Mouse (Mus musculus) left cerebral cortex, adult 18-20 months (tissue): ENCODE data around the gene Stat3. TPM values are rescaled to one million over a fixed set of nuclear protein-coding genes. Genes with fewer than 3 reads are reported as not detected.
A peak's percentile ranks its signal among the peaks of the same experiment; 100 is the strongest.

Experiments used
- DNase-seq, 2 experiments: peaks; one replicate each; pipeline ENCODE4 v3.0.0; 2021 to 2022; ENCODE audit warnings: low spot score in 2 of 2, mixed read lengths in 1 of 2
- total RNA-seq, 2 experiments: library from RNA; stranded (reverse); gene quantifications; 2 replicates each; pipeline ENCODE4 v1.2.3; 2021

The Stat3 gene
- total RNA-seq, 2 experiments from 2014 or later = 38.8 to 46.7 TPM

- no peak for DNase-seq
These were observed 8.7 kb downstream of the Stat3 start for GRCm38 (mm10) chr11:100930611-100931010.

DNA sequence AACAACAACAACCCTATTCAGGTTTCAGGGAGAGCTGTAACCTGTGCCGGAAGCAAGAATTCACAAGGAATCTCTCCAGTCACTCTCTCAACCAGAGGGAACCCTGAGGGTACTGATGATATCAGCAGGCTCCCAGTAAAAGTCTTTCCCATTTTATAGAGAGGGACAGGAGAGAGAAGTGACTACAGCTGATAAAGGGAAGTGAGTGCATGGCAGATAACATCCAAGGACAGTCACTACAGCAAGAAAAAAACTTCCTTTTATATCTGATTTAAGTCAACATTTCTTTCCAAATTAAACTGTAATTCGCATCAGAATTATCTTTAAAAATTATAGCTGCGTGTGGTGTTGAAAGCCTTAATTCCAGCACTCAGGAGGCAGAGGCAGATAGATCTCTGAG lies 12.0 kb downstream of the Stat3 start:
- DNase-seq = no peak

DNA sequence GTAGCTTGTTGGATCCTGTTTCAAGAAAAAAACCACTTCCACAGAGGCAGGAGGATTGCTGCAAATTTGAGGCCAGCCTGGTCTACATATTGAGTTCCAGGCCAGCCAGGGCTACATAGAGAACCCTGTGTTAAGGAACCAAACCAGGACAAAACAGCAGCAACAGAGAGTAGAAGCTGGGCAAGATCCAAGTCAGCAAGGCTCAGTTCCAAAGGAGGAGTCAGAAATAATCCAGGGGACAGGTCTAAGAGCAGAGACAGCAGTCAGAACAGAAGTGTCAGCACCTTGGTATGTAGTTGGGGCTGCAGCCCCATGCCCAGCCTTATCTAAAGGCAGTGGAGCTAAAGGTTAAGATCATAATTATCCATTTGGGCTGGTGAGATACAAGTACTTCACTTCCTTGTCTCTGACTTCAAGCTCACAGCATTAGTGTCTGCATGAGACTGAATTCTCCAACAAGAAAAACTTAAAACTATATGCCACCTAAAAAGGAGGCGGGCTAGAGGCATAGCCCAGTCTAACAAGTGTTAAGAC lies 14.9 kb downstream of the Stat3 start:
- DNase-seq = no peak

DNA sequence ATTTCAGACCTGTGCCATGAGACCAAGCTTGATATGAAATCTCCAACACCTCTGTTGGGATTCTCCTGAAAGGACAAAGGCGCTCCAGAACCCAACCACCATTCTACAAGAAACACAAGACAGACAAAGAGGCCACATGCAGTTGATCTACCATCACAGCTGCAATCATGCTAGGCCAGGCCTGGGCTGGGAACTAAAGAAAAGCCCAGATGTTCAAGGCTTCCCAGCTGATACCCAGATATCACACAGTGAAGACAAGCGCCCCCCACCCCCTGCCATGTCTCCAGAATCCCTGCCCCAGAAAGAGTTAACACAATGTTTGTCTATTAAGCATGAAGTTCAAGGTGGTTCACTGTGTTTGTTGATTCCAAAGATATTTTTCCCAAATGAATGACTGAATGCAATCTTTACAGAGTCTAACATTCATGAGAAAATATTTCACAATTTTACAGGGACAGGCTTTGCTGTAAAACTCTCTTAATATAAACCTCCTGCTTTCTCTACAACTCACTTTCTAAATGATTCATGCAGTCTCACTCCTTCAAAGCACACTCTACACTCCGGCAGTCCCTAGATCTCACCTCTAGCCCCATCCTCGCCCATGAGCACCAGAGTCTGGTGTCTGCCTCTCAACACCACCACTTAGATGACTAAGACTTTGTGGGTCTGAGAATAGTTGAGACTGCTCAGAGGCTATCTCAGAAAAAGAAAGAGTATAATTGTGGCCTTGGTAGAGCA lies 18.3 kb downstream of the Stat3 start:
- DNase-seq = no peak

DNA sequence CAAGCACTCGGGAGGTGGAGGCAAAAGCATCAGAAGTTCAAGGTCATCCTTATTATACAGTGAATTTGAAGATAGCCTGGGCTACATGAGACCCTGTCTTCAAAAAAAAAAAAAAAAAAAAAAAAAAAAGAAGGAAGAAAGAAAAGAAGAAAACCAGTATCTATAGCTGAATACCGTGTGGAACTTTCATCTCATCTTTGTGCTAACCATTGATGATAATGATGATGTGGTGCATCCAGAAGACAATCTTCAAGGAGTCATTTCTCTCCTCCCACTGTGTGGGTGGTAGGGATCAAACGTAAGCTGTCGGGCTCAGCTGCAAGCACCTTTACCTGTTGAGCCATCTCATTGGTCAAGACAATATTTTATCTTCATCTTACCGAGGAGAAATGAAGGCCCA lies 21.3 kb downstream of the Stat3 start:
- DNase-seq = no peak

DNA sequence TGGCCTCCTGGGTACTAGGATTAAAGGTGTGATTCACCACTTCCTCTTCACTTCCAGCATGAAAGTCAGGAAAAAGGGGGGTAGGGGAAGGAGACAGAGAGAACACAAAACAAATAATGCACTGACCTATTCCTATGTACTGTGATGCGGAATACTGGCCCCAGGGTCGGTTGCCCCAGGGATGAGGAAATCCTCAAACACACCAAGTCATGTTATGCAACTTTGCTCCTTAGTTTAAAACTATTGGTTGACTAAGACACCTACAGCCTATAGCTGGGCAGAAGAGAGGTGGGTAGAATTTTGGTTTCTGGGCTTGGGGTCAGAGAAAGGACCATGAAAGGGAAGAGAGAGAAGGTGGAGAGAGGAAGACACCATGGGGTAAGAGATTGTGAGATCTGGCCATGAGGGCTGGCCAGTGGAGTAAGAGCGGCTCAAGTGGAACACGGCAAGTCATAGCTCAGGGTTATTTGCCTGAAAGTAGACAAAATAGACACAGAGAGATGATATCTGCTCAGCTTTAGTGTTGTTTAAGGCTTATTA lies 22.8 kb downstream of the Stat3 start:
- DNase-seq = no peak

- no peak for DNase-seq
These were observed 24.3 kb downstream of the Stat3 start for GRCm38 (mm10) chr11:100915063-100915462.

GRCm38 (mm10) chr11:100914415-100914814 lies 24.9 kb downstream of the Stat3 start:
- no peak for DNase-seq

GRCm38 (mm10) chr11:100912401-100913155 lies 26.8 kb downstream of the Stat3 start:
- DNase-seq = no peak

DNA sequence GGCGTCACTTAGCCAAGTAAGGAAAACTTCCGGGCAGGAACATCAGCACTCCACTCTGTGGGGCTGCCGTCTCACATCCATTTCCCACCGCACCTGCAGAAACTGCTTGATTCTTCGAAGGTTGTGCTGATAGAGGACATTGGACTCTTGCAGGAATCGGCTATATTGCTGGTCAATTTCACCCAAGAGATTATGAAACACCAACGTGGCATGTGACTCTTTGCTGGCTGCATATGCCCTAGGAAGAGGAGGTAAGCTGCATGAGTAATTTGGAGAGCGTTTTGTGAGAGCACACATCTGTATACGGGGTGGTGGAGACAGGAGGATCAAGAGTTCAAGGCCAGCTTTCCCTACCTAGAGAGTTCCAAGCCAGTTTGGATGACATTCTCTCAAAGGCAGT lies 30.8 kb downstream of the Stat3 start:
- DNase-seq = no peak

GRCm38 (mm10) chr11:100908112-100908511 lies 31.2 kb downstream of the Stat3 start:
- DNase-seq = no peak

- DNase-seq = no peak
These were observed 32.5 kb downstream of the Stat3 start for GRCm38 (mm10) chr11:100906885-100907284.

GRCm38 (mm10) chr11:100905929-100906328 lies 33.4 kb downstream of the Stat3 start:
- DNase-seq = no peak

GRCm38 (mm10) chr11:100904580-100905351 lies 34.6 kb downstream of the Stat3 start:
- DNase-seq = no peak

- no peak for DNase-seq
These were observed 40.7 kb downstream of the Stat3 start for GRCm38 (mm10) chr11:100898441-100899199.

- peak; percentile 45 to 49 for DNase-seq
These were observed 41.8 kb downstream of the Stat3 start for GRCm38 (mm10) chr11:100897294-100898231.

- DNase-seq = no peak
These were observed 43.3 kb downstream of the Stat3 start for GRCm38 (mm10) chr11:100896078-100896477.

- no peak for DNase-seq
These were observed 45.0 kb downstream of the Stat3 start for GRCm38 (mm10) chr11:100894146-100894918.

- DNase-seq = peak; percentile 85 to 90
These were observed 45.9 kb downstream of the Stat3 start for GRCm38 (mm10) chr11:100893482-100893881.
